Mouse (Mus musculus): ENCODE results near the gene Mfap2. TPM values are rescaled to one million over a fixed set of nuclear protein-coding genes. Genes with fewer than 3 reads are reported as not detected.

Gene Mfap2
- polyA plus RNA-seq, 1 experiment = 9.6 TPM

DNA sequence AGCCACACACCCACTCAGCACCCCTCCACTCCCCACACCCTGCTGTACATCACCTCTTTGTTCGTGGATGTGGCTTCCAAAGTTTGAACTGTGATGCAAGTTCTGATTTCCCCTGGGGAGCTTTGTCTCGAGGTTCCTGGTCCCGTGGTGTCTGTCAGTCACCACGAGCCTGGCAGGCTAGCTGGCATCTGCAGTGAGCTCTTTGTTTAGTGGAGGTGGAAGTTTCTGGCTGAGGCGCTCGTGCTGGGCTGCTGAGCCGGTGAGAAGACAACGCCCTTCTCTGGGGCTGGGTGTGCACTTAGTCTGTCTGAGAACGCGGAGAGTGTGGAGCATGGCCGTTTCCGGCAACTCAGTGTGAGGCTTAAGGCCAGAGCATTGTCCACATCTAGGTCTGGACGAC lies 38.5 kb upstream of the Mfap2 start:
- TF ChIP-seq POLR2A (IDR thresholded peaks at IDR 0.05; ENCODE audit: extremely low read depth, insufficient read depth, low read length) (no peak), CTCF (IDR thresholded peaks at IDR 0.05; ENCODE audit: extremely low read depth, insufficient read depth, low read length) (no peak)
- Histone ChIP-seq H3K4me3 (ENCODE audit: insufficient read depth, low read length) (no peak overlapping the region), H3K27ac (ENCODE audit: insufficient read depth, low read length) (no peak overlapping the region)

DNA sequence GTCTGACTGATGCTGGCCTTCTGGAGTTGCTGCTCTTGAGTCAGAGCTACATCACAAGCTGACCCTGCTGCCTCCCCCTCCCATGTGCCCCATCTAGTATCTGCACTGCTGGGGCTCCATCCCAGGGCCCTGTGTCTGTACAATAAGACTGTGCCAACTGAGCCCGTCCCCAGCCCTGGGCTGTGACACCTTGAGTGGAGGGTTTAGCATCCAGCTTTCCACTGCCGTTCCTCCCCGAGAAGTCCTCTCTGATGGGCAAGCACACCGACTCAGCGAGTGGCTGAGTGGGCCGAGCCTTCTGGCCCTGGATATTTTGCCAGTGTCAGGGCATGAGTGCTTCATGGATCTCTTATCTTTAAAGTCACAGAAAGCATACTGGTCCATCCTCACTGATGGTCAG lies 35.8 kb upstream of the Mfap2 start:
- no peaks in the 10 kb centered on the region for H3K4me1 ChIP-seq (ENCODE audit: control insufficient read depth, insufficient read depth, low read length)
- H3K27ac ChIP-seq (ENCODE audit: insufficient read depth, low read length) = no peak overlapping the region
- no peak overlapping the region for H3K4me3 ChIP-seq (ENCODE audit: insufficient read depth, low read length)
- TF ChIP-seq CTCF (IDR thresholded peaks at IDR 0.05; ENCODE audit: extremely low read depth, insufficient read depth, low read length) (no peak), POLR2A (IDR thresholded peaks at IDR 0.05; ENCODE audit: extremely low read depth, insufficient read depth, low read length) (no peak)

More for the DNA sequence above, 38.5 kb upstream of the Mfap2 start:
- no peaks in the 10 kb centered on the region for H3K4me1 ChIP-seq (ENCODE audit: control insufficient read depth, insufficient read depth, low read length)

DNA sequence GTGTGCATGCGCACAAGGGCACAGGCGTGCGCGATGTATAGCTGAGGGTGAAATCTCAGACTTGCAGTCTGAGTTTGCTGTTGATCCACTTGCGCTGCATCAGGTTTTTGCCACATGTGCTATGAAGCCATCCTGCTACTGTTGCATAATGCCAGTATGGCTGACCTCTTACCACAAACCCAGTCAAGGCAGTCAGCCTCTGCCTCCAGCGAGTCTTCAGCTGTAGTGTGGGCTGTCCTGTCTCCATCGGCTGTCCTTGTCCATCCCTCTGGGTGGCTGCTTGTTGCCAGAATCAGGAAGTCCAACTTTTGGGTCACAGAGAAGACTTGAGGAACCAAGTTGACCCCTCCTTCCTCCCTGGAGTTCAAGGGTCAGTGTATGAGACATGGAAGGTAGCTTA lies 34.9 kb upstream of the Mfap2 start:
- H3K4me3 ChIP-seq (ENCODE audit: insufficient read depth, low read length) = no peak overlapping the region
- no peaks in the 10 kb centered on the region for H3K4me1 ChIP-seq (ENCODE audit: control insufficient read depth, insufficient read depth, low read length)
- TF ChIP-seq POLR2A (IDR thresholded peaks at IDR 0.05; ENCODE audit: extremely low read depth, insufficient read depth, low read length) = no peak
- TF ChIP-seq CTCF (IDR thresholded peaks at IDR 0.05; ENCODE audit: extremely low read depth, insufficient read depth, low read length) = no peak
- H3K27ac ChIP-seq (ENCODE audit: insufficient read depth, low read length) = no peak overlapping the region

DNA sequence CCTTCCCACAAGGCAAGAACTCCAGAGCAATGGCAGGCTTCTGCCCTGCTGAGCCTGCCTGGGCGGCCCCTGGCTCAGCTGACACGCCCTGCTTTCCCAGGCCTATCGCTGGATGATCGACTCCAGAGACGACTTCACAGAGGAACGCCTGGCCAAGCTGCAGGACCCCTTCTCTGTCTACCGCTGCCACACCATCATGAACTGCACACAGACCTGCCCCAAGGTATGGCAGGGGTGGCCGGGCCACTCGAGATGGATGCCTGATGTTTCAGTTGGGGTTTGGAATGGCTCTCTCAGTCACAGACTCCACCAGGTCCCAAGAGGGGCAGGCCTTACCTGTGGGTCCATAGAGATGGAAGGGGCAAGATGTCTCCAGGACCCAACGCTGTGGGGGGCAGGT lies 32.9 kb upstream of the Mfap2 start:
- Histone ChIP-seq H3K27ac (ENCODE audit: insufficient read depth, low read length) (no peak overlapping the region), H3K4me1 (ENCODE audit: control insufficient read depth, insufficient read depth, low read length) (no peaks in the 10 kb centered on the region), H3K4me3 (ENCODE audit: insufficient read depth, low read length) (no peak overlapping the region)
- no peak for TF ChIP-seq CTCF (IDR thresholded peaks at IDR 0.05; ENCODE audit: extremely low read depth, insufficient read depth, low read length)
- TF ChIP-seq POLR2A (IDR thresholded peaks at IDR 0.05; ENCODE audit: extremely low read depth, insufficient read depth, low read length) = no peak

DNA sequence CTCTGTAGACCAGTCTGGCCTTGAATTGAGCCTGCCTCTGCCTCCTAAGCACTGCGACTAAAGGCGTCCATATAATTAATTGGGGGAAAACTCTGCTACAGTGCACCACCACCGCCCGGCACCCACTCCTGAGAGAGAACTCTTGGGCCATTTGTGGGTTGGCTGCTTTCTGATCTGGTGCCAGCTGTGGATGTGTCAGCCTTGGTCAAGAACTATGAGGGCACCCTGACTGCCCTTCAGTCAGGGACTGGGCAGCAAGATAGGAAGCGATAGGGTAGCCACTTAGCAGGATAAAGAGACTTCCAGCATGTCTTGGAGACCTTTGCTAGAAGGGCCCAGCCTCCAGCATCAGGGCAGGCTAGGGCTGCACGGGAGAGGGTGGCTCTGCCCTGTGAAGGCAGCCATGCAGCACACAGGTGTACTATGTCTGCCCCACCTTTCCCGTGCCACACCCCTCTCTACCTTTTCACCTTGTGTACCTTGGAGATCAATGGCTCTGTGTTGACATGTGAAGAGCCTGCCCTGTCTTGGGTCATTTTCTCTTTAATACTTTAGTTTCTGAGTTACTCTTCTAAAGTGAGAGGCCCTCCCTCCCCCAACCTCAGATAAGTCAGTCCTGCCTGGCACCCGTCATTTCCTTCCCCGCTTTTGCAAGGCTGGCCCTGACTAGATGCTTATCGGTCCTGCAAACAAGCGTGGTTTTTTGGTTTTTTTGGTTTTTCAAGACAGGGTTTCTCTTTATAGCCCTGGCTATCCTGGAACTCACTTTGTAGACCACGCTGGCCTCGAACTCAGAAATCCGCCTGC lies 32.1 kb upstream of the Mfap2 start:
- H3K4me1 ChIP-seq (ENCODE audit: control insufficient read depth, insufficient read depth, low read length) = no peaks in the 10 kb centered on the region
- TF ChIP-seq CTCF (IDR thresholded peaks at IDR 0.05; ENCODE audit: extremely low read depth, insufficient read depth, low read length) (no peak), POLR2A (IDR thresholded peaks at IDR 0.05; ENCODE audit: extremely low read depth, insufficient read depth, low read length) (no peak)
- H3K27ac ChIP-seq (ENCODE audit: insufficient read depth, low read length) = no peak overlapping the region
- no peak overlapping the region for H3K4me3 ChIP-seq (ENCODE audit: insufficient read depth, low read length)

DNA sequence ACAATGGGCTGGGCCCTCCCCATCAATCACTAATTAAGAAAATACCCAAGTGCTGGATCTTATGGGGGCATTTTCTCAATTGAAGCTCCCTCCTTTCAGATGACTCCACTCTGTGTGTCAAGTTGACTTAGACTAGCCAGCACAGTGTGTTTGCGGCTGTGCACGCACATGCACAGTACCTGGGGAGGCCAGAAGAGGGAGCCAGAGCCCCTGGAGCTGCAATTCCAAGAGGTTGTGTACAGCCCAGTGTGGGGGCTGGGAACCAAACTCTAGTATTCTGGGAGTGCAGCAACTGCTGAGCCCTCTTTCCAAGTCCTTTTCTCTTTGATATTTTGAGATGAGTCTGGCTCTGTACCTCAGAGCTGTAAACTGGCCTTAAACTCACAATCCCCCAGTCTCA lies 28.6 kb upstream of the Mfap2 start:
- Histone ChIP-seq H3K4me3 (ENCODE audit: insufficient read depth, low read length) (no peak overlapping the region), H3K4me1 (ENCODE audit: control insufficient read depth, insufficient read depth, low read length) (no peaks in the 10 kb centered on the region), H3K27ac (ENCODE audit: insufficient read depth, low read length) (no peak overlapping the region)
- TF ChIP-seq POLR2A (IDR thresholded peaks at IDR 0.05; ENCODE audit: extremely low read depth, insufficient read depth, low read length) (no peak), CTCF (IDR thresholded peaks at IDR 0.05; ENCODE audit: extremely low read depth, insufficient read depth, low read length) (peak; percentile 22; the same call in 1 of the 2 replicates)

DNA sequence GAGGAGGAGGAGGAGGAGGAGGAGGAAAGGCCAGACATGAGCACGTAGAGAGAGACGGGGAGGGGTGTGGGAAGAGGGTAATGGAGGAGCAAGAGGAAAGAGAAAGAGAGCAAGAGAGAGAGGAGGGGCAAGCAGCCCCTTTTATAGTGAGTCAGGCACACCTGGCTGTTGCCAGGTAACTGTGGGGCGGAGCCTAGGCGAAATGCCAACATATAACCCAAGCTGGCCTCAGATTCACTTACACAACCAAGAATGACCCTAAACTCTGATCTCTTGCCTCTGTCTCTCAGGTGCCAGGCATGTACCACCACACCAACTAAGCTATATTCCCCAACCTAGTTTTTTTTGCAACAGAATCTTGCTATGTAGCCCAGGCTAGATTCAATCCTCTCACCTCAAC lies 27.4 kb upstream of the Mfap2 start:
- H3K4me1 ChIP-seq (ENCODE audit: control insufficient read depth, insufficient read depth, low read length) = peaks cover 4% of the 10 kb centered on the region
- H3K4me3 ChIP-seq (ENCODE audit: insufficient read depth, low read length) = no peak overlapping the region
- H3K27ac ChIP-seq (ENCODE audit: insufficient read depth, low read length) = no peak overlapping the region
- no peak for TF ChIP-seq POLR2A (IDR thresholded peaks at IDR 0.05; ENCODE audit: extremely low read depth, insufficient read depth, low read length)
- no peak for TF ChIP-seq CTCF (IDR thresholded peaks at IDR 0.05; ENCODE audit: extremely low read depth, insufficient read depth, low read length)

DNA sequence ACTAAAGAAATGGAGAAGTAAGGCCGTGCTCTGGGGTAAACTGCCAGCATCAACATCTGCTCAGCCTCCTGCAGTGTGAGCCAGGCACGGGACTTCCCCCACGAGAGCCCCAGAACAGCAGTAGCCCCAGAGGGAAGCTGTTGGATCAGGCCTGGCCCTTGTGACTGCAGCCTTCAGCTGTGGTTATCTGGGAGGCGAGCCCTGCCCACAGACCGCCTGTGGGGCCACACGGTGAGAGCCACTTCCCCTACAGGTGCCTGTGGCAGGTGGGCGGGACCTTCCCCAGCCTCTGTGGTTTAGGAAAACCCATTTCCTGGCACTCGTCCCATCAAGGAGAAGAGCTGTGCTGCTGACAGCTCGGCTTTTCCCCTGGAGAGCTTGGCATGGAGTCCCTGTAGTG lies 26.8 kb upstream of the Mfap2 start:
- Histone ChIP-seq H3K27ac (ENCODE audit: insufficient read depth, low read length) (no peak overlapping the region), H3K4me1 (ENCODE audit: control insufficient read depth, insufficient read depth, low read length) (peaks cover 4% of the 10 kb centered on the region), H3K4me3 (ENCODE audit: insufficient read depth, low read length) (no peak overlapping the region)
- TF ChIP-seq POLR2A (IDR thresholded peaks at IDR 0.05; ENCODE audit: extremely low read depth, insufficient read depth, low read length) (no peak), CTCF (IDR thresholded peaks at IDR 0.05; ENCODE audit: extremely low read depth, insufficient read depth, low read length) (no peak)

DNA sequence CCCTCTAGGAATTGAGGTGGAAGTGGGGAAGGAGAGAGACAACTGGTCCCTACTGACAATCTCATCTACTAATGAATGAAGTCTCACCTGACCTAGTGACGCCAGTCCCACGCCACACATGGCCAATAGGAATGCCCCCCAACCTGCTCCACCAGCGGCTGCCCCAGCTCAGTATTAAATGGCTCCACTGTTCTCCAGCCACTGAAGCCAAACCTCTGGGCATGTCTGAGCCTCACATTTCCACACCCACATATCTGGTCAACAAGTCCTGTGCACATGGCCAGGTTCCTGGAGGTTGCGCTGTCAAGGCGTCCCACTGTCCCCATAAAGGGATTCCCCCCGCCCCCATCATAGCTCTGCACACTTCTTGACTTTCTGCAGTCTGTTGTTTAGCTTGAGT lies 25.7 kb upstream of the Mfap2 start:
- H3K4me3 ChIP-seq (ENCODE audit: insufficient read depth, low read length) = no peak overlapping the region
- no peak for TF ChIP-seq POLR2A (IDR thresholded peaks at IDR 0.05; ENCODE audit: extremely low read depth, insufficient read depth, low read length)
- no peak for TF ChIP-seq CTCF (IDR thresholded peaks at IDR 0.05; ENCODE audit: extremely low read depth, insufficient read depth, low read length)
- H3K4me1 ChIP-seq (ENCODE audit: control insufficient read depth, insufficient read depth, low read length) = peaks cover 6% of the 10 kb centered on the region
- no peak overlapping the region for H3K27ac ChIP-seq (ENCODE audit: insufficient read depth, low read length)

DNA sequence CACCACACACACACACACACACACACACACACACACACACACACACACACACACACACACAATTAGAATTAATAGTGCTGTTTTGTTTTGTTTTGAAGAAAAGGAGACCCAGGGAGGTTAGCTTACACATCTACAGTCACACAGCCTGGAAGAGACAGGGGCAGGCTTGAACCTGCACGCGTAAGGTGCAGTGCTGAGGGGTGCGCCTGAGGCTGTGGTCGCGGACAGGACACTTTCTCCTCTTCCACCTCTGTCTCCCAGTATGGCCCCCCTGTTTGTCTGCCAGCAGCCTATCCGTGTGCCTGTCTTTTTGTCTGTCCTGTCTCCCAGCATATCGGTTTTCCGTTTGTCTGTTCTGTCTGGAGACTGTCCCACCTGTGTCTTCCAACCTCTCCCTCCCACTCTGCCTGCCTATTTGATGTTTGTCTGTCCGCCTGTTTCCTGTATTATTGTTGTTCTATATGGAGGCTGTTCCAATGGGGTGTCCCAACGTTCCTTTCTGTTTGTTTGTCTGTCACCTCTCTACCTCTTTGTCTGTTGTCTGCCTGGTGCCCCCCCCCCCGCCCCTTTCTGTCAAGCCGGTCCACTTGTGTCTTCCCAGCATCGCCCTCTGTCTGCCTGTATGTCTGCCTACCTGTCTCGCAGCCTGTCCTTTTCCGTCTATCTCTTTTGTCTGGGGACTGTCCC lies 24.1 kb upstream of the Mfap2 start:
- Histone ChIP-seq H3K4me1 (ENCODE audit: control insufficient read depth, insufficient read depth, low read length) (peaks cover 6% of the 10 kb centered on the region), H3K4me3 (ENCODE audit: insufficient read depth, low read length) (peak overlapping the region; percentile 57)
- TF ChIP-seq POLR2A (IDR thresholded peaks at IDR 0.05; ENCODE audit: extremely low read depth, insufficient read depth, low read length) (no peak), CTCF (IDR thresholded peaks at IDR 0.05; ENCODE audit: extremely low read depth, insufficient read depth, low read length) (peak; percentile 18; the same call in 1 of the 2 replicates)

More for the DNA sequence above, 24.1 kb upstream of the Mfap2 start:
- no peak overlapping the region for H3K27ac ChIP-seq (ENCODE audit: insufficient read depth, low read length)
